Mouse (Mus musculus): ENCODE measurements at regions not wholly inside any gene's neighbourhood (a gene's known extent, or its start where the extent isn't known, plus 50 kb on each side); places are given as distances from the start of the nearest gene placed in this dataset.
A peak's percentile ranks its signal among the peaks of the same experiment; 100 is the strongest.

GRCm38 (mm10) chr3:137728689-137729088 lies 57.4 kb downstream of the Gm21962 start:
- DNase-seq (ENCODE audit: extremely low spot score): no peak

DNA sequence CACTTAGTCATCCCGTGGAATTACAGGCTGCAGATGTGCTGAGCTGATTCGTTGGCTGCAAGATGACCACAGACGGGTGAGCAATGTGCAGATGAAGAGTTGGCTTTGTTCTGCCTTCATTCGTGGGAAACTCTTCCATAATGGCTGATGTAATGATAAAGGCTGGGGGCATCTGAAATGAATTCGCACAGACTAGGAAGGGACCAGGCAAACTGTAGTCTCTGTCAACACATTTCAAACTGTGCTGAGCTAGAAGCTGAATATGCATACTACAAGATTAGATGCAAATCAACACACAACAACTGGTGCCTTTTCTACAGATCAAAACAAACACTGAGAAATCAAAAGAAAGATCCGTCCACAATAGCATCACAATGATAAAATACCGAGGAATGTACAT lies 58.1 kb downstream of the Gm21962 start:
- no peak for DNase-seq (ENCODE audit: extremely low spot score)

GRCm38 (mm10) chr3:137737222-137737800 lies 66.0 kb downstream of the Gm21962 start:
- no peak for DNase-seq (ENCODE audit: extremely low spot score)

GRCm38 (mm10) chr3:137741528-137741927 lies 70.2 kb downstream of the Gm21962 start:
- DNase-seq (ENCODE audit: extremely low spot score): no peak

- no peak for DNase-seq (ENCODE audit: extremely low spot score)
These were observed 70.8 kb downstream of the Gm21962 start for GRCm38 (mm10) chr3:137742119-137742518.

DNA sequence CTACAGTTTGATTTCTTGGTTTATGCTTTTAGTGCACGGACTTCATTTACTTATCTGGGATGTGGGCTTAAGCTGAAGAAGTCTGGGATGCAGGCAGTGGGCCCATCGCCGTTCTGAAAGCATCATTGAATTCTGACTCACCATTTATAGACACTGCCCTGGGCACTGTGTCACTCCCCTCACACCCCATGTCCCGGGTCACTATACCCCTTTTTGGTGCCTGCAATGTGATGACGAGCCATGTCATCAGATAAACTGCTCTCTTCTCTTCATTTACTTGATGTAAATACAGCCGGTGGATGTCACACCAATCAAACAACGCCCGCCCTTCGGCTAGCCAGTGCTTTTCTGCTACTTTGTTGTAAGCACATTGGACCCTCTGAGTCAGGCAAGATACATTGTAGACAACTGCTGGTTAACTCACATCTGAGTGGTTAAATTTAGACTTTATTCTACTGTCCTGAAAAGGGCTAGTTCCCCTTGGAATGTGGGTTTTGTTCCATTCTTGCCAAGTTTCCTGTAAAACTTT lies 80.5 kb downstream of the Gm21962 start:
- DNase-seq (ENCODE audit: extremely low spot score): no peak

DNA sequence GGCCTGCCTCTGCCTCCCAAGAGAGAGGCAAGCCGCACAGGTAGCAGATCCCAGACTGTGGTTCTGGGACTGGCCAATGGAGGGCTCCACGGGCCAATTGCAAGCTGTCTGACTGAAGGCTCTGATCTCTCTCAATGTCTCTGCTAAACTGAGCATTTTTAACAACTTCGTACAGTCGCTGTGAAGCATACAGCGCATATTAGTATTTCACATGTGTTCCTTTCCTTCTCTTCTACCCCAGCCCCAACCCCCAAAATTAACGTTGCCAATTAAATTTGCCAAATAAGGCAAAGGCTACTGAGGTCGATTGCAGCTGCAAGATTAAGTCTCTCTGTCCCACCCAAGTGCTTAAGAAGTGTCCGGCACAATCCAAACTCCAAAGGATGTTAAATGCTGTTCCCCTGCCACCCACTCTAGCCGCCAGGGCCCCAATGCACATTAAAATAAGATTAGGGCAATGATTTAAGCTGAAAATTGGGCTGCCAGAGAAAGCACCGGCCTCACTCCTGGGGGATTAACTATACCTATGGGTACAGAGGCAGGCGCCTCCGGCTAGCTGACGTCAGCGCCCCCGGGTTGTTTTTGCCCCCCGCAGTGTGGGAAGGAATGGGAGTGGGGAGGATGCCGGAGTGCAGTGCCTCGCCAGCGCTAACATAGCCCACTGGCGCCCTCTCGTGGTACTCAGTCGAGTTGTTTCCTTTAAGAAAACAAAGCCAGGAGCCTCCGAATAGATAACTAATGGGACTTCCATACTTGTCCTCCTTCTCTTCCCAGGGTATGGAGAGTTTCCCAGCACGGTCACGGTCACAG lies 81.3 kb downstream of the Gm21962 start:
- DNase-seq (ENCODE audit: extremely low spot score): peak; percentile 86

GRCm38 (mm10) chr3:137753257-137753654 lies 81.9 kb downstream of the Gm21962 start:
- no peak for DNase-seq (ENCODE audit: extremely low spot score)

- no peak for DNase-seq (ENCODE audit: extremely low spot score)
These were observed 84.1 kb downstream of the Gm21962 start for GRCm38 (mm10) chr3:137755391-137755790.

DNA sequence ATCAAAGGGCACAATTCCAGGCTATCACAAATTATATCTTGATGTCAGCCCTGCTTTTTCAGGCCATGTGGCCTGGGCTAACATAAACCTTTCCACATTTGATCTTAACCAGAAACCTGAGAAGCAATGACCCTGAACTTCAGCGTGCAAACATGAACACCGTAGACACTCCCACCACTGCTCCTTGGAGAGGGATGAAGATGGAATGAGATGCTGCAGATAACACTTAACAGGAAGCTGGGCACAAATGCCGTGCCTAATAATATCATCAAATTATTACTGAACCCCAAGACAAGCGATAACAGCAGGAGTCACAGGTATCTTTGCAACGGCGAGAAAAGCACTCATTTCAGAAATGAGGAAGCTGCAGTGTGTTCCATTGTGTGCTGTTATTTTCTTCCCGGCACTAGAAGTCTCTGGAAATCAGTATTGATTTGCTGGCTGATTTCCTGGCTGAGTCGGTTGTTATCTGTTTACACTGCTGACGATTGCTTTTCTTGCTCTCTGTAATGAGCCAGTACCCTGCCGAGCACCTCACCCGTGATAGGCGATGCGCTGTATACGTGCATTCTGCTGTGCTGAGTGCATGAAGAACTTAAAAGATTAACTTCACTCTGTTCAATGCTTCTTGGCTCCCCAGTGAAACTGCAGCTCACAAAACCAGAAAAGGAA lies 91.0 kb downstream of the Gm21962 start:
- DNase-seq (ENCODE audit: extremely low spot score): no peak

- DNase-seq (ENCODE audit: extremely low spot score): no peak
These were observed 92.1 kb downstream of the Gm21962 start for GRCm38 (mm10) chr3:137763406-137763805.

DNA sequence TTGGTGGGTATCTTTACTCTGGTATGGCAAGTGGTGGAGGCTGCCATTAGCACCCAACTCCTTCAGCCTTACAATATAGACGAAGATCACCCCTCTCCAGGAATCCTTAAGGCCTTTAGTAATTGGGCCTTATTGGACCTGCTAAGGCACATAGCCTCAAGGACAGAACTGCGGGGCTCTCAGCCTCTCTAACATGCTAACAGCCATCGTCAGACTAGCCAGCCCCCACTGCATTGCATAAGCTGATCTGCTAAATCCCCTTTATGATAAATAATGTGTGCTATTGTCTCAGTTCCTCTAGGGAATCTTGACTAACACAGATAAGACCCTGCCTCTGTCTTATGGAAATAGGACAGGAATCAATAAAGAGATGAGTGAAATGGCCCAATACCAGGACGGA lies 95.7 kb upstream of the H2afz start:
- no peak for DNase-seq (ENCODE audit: extremely low spot score)

GRCm38 (mm10) chr3:137775076-137775849 lies 89.0 kb upstream of the H2afz start:
- DNase-seq (ENCODE audit: extremely low spot score): no peak

GRCm38 (mm10) chr3:137778113-137778512 lies 86.2 kb upstream of the H2afz start:
- peak; percentile 39 for DNase-seq (ENCODE audit: extremely low spot score)

DNA sequence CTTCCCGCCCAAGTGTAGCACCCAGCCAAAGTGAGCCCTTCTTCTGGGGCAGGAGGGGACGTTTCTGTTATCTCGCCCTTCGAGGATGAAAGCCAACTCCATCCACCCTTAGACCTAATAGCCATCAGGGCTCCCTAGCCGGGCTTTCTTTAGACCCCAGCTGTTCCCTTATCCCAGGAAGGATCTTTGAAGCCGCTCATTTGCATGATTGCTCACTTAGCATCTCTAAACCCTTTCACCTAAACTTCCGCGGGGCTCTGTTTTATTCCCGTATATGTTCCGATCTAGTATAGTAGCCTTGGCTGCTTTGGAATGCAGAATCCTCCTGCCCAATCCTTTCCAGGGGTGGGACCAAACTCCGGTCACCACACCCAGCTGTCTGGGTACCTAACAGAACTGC lies 84.3 kb upstream of the H2afz start:
- no peak for DNase-seq (ENCODE audit: extremely low spot score)

- DNase-seq (ENCODE audit: extremely low spot score): no peak
These were observed 81.5 kb upstream of the H2afz start for GRCm38 (mm10) chr3:137782836-137783235.

DNA sequence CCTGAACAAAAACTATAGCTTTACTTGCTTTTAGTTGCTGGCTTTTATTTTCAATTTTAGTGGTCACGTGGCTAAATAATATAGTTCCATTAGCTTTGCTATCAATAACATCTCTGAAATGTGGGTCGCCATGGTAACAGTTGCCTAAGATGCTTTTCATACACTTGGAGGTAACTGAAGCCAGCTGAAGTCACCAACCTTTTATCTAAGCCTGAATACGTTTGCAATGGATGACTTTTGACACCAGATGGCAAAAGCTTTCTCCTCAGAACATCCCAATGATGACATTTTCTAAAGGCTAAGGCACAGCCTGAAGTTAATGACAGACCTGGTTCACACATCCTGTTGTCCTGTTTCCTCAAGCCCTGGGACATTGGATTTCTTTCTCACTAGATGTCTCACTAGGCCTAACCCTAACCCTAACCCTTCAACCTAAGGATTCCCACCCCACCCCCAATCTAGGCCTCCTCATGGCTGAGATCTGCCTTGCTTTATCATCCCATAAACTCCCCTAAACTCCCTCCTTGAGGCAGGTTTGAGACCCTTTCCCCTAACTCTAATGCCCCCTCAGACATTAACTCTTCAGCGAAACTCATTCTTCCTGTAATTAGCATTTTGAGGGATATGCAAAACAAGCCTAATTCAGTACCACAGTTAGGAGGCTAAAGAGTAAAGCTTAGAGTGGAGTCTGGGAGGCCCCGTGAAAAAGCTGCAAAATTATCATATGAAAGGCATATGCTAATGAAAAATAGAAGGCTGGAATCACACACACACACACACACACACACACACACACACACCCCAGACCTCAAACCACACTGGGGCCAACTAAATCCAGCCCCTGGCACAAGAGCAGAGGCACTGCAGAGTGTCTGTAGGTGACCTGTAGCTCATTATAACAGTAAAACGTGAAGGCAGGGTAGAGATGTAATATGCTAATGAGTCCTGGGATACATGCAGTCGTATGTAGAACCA lies 80.1 kb upstream of the H2afz start:
- DNase-seq (ENCODE audit: extremely low spot score): no peak

DNA sequence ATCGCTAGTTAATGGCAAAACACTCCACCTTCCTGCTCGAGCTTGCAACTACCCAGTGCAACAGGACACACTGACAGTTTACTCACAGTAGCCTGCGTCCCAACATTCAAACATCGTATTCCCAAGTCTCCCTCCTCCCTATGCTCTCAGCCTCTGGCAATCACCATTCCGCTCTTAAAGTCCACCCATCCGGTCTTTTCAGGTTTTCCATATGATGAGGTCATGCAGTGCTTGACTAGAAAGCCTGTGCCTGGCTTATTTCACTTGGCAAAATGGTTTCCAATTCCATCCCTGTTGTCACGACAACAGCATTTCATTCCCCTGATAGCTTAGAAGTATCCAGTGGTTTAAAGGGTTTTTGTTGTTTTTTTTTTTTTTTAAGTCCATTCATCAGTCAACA lies 79.1 kb upstream of the H2afz start:
- no peak for DNase-seq (ENCODE audit: extremely low spot score)

DNA sequence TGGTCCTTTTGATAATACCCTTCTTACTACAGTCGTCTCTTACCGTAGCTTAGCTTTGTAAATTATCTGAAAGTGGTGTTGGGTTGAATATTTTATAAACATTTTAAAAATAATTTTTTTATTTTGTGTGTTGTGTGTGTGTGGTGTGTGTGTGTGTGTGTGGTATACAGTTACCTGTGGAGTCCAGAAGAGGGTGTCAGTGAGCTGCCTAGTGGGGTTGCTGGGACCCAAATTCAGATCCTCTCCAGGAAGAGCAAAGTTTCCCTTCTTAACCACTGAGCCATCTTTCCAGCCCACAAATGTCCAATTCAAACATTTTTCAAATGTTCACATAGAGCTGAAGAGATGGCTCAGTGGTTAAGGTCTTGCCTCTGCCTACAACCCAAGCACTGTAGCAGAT lies 78.4 kb upstream of the H2afz start:
- DNase-seq (ENCODE audit: extremely low spot score): no peak

DNA sequence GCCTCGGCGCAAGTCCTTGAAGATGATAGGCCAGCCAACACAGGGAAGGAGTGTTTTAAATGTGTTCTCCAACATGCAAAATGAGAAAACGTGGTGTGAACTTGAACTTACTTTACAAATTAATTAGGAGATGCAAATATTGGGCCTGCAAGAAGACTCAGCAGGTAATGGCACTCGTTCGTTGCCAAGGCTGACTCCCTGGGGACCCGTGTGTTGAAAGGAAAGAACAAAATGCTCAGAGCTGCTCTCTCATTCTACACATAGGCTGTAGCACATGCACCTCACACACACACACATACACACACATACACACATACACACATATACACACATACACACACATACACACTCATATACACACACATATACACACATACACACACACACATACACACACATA lies 74.6 kb upstream of the H2afz start:
- DNase-seq (ENCODE audit: extremely low spot score): no peak

- DNase-seq (ENCODE audit: extremely low spot score): no peak
These were observed 73.9 kb upstream of the H2afz start for GRCm38 (mm10) chr3:137790340-137790739.
